Mouse (Mus musculus): ENCODE results near the gene Slc4a4.

- TF ChIP-seq CTCF (IDR thresholded peaks at IDR 0.05; ENCODE audit: low read depth) (no peak), EP300 (IDR thresholded peaks at IDR 0.05; ENCODE audit: low read depth) (no peak)
Observed at GRCm38 (mm10) chr5:88903526-88903925, 16.9 kb downstream of the Slc4a4 start.
